Mouse (Mus musculus): ENCODE measurements around the gene Psap. TPM values are rescaled to one million over a fixed set of nuclear protein-coding genes. Genes with fewer than 3 reads are reported as not detected.
A peak's percentile ranks its signal among the peaks of the same experiment; 100 is the strongest.

Gene Psap
- polyA plus RNA-seq, 1 experiment from 2014 or later, result 166 TPM

- Histone ChIP-seq H3K4me3 (ENCODE audit: low read length) (peak overlapping the region; percentile 89), H3K27ac (ENCODE audit: low read length) (peak overlapping the region; percentile 85), H3K36me3 (ENCODE audit: insufficient read depth, low read length) (0 out of 2 replicates have a peak, but pooled peaks cover 3% of the 10 kb centered on the region), H3K9me3 (ENCODE audit: low read length) (no peaks in the 10 kb centered on the region), H3K27me3 (ENCODE audit: insufficient read depth, low read length) (no peaks in the 10 kb centered on the region), H3K9ac (replicated peaks; ENCODE audit: low read length) (peak overlapping the region; percentile 96), H3K4me1 (ENCODE audit: insufficient read depth, low read length) (peaks cover 38% of the 10 kb centered on the region), H3K4me2 (replicated peaks; ENCODE audit: low read depth, low read length) (peak overlapping the region; percentile 86)
- WGBS, result 4% methylated on average over 13 of the region's 13 CpGs
- no peak for ATAC-seq (ENCODE audit: low FRiP score, low TSS enrichment)
Observed at GRCm38 (mm10) chr10:60278006-60278399, 576 bp downstream of the Psap start.

DNA sequence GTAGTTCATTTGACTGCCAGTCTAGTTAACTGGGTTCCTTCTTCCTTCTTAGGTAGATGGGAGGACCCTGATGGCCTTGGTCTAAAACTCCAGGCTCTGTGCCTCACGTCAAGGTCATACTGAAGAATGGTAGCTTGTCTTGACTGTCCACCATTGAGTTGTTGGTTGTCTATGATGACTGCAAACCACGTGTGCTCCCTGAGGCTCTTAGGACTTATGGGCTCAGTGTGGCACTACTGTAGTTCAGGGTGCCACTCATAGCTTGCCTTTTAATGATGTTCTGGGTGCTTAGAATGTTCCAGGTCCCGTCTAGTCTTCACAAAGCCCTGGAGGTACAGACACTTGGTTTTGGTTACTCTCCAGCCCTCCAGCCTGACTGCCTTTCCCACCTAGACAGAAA, 1.4 kb downstream of the Psap start:
- no peaks in the 10 kb centered on the region for H3K9me3 ChIP-seq (ENCODE audit: low read length)
- peaks cover 38% of the 10 kb centered on the region for H3K4me1 ChIP-seq (ENCODE audit: insufficient read depth, low read length)
- no peak for ATAC-seq (ENCODE audit: low FRiP score, low TSS enrichment)
- H3K4me3 ChIP-seq (ENCODE audit: low read length), result peak overlapping the region; percentile 89
- H3K27ac ChIP-seq (ENCODE audit: low read length), result no peak overlapping the region
- no peaks in the 10 kb centered on the region for H3K27me3 ChIP-seq (ENCODE audit: insufficient read depth, low read length)
- H3K4me2 ChIP-seq (replicated peaks; ENCODE audit: low read depth, low read length), result peak overlapping the region; percentile 86
- no peak overlapping the region for H3K9ac ChIP-seq (replicated peaks; ENCODE audit: low read length)
- H3K36me3 ChIP-seq (ENCODE audit: insufficient read depth, low read length), result 0 out of 2 replicates have a peak, but pooled peaks cover 3% of the 10 kb centered on the region
- 91% methylated on average over 3 of the region's 3 CpGs for WGBS

GRCm38 (mm10) chr10:60279290-60279940, 2.0 kb downstream of the Psap start:
- peaks cover 40% of the 10 kb centered on the region for H3K4me1 ChIP-seq (ENCODE audit: insufficient read depth, low read length)
- 66% methylated on average over 8 of the region's 8 CpGs for WGBS
- H3K36me3 ChIP-seq (ENCODE audit: insufficient read depth, low read length), result 0 out of 2 replicates have a peak, but pooled peaks cover 3% of the 10 kb centered on the region
- peak overlapping the region; percentile 1; the same call in 1 of the 2 replicates for H3K4me3 ChIP-seq (ENCODE audit: low read length)
- H3K9ac ChIP-seq (replicated peaks; ENCODE audit: low read length), result no peak overlapping the region
- H3K27ac ChIP-seq (ENCODE audit: low read length), result no peak overlapping the region
- no peaks in the 10 kb centered on the region for H3K9me3 ChIP-seq (ENCODE audit: low read length)
- no peak for ATAC-seq (ENCODE audit: low FRiP score, low TSS enrichment)
- H3K4me2 ChIP-seq (replicated peaks; ENCODE audit: low read depth, low read length), result peak overlapping the region; percentile 86
- H3K27me3 ChIP-seq (ENCODE audit: insufficient read depth, low read length), result no peaks in the 10 kb centered on the region

DNA sequence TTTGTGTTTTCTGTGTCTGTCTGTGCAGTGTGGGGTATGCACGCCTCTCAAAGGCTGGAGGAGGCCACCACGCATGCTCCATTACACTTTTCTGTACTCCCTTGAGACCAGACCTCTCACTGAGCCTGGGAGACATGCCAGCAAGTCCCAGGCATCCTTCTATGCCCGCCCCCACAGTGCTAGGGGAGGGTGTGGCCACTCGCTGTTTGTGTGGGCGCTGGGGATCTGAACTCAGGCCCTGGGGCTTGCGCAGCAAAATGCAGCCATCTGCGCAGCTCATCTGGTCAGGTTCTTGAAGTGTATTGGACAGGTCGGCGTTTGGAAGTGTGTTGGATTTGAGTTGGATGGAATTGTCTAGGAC, 2.5 kb downstream of the Psap start:
- H3K27me3 ChIP-seq (ENCODE audit: insufficient read depth, low read length), result no peaks in the 10 kb centered on the region
- H3K9ac ChIP-seq (replicated peaks; ENCODE audit: low read length), result no peak overlapping the region
- no peak for ATAC-seq (ENCODE audit: low FRiP score, low TSS enrichment)
- H3K4me3 ChIP-seq (ENCODE audit: low read length), result no peak overlapping the region
- peak overlapping the region; percentile 86; the same call in 1 of the 2 replicates for H3K4me2 ChIP-seq (replicated peaks; ENCODE audit: low read depth, low read length)
- no peaks in the 10 kb centered on the region for H3K9me3 ChIP-seq (ENCODE audit: low read length)
- peaks cover 45% of the 10 kb centered on the region for H3K4me1 ChIP-seq (ENCODE audit: insufficient read depth, low read length)
- WGBS, result 77% methylated on average over 9 of the region's 9 CpGs
- 0 out of 2 replicates have a peak, but pooled peaks cover 3% of the 10 kb centered on the region for H3K36me3 ChIP-seq (ENCODE audit: insufficient read depth, low read length)
- no peak overlapping the region for H3K27ac ChIP-seq (ENCODE audit: low read length)

- Histone ChIP-seq H3K4me1 (ENCODE audit: insufficient read depth, low read length) (peaks cover 49% of the 10 kb centered on the region), H3K27ac (ENCODE audit: low read length) (no peak overlapping the region), H3K9ac (replicated peaks; ENCODE audit: low read length) (no peak overlapping the region), H3K9me3 (ENCODE audit: low read length) (no peaks in the 10 kb centered on the region), H3K4me3 (ENCODE audit: low read length) (no peak overlapping the region), H3K36me3 (ENCODE audit: insufficient read depth, low read length) (0 out of 2 replicates have a peak, but pooled peaks cover 3% of the 10 kb centered on the region), H3K4me2 (replicated peaks; ENCODE audit: low read depth, low read length) (no peak overlapping the region), H3K27me3 (ENCODE audit: insufficient read depth, low read length) (no peaks in the 10 kb centered on the region)
- no peak for ATAC-seq (ENCODE audit: low FRiP score, low TSS enrichment)
- 82% methylated on average over 6 of the region's 6 CpGs for WGBS
Observed at GRCm38 (mm10) chr10:60280353-60280752, 2.9 kb downstream of the Psap start.

DNA sequence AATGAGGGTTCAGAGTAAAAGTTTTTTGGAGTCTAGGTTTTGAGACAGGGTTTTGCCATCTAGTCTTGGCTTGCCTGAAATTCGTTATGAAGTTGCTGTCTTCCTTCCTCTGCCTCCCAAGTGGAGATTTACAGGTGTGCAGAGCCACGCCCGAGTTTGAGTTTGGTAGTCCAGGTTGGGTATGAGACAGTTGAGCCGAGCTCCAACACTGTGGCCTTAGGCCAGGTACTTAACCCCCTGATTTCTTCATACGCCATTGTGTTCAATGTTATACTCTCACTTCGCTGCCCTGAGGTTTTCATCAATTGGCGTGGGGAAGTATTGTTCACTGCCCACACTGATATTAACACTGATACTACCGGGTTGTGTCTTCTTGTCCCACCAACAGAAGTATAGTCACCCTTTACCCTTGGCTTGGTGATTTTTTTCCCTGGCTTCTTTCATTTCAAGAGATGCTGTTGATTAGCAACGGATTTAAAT, 4.2 kb downstream of the Psap start:
- Histone ChIP-seq H3K27ac (ENCODE audit: low read length) (no peak overlapping the region), H3K9me3 (ENCODE audit: low read length) (no peaks in the 10 kb centered on the region), H3K4me3 (ENCODE audit: low read length) (no peak overlapping the region), H3K4me1 (ENCODE audit: insufficient read depth, low read length) (peaks cover 60% of the 10 kb centered on the region), H3K27me3 (ENCODE audit: insufficient read depth, low read length) (no peaks in the 10 kb centered on the region), H3K9ac (replicated peaks; ENCODE audit: low read length) (no peak overlapping the region), H3K36me3 (ENCODE audit: insufficient read depth, low read length) (0 out of 2 replicates have a peak, but pooled peaks cover 3% of the 10 kb centered on the region), H3K4me2 (replicated peaks; ENCODE audit: low read depth, low read length) (no peak overlapping the region)
- 88% methylated on average over 9 of the region's 9 CpGs for WGBS
- no peak for ATAC-seq (ENCODE audit: low FRiP score, low TSS enrichment)

DNA sequence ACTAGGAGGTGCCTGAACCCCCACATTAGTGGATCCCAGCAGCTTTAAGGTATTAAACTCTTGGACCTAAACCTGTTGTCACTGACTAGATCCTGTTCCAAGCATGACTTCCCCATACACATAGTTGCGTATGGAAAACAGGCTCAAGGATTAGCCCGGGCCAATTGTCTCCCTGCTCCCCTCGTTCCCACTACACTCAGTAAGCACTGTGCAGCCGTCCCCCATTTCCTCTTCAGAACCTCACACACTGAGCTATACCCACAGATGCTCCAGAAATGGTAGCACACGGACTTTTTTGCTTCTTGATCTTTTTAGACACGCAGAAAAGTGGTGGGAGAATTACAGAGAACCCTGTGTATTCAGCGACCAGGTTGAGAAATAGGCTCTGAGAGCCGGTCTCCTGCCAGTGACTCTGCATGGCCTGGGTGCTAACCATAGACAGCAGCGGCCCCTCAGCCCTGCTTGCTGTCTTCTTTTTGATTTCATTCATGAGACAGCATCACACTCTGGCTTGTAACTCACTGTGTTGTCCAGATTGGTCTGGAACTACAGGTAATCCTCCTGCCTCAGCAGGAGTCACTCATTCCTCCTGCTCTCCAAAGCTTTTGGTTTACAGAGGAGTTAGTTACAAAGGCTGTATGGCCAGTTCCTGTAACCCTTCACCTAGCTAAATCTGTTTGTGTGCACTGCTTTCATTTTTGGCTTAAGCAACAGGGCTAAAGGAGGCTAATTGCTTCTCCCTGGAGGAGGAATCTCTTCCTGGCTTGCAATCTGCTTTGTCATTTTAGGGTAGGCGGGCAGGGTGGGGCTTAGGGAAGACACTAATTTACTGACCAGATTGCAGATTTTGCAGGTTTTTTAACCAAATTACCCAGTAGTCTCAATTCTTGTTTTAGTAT, 4.9 kb downstream of the Psap start:
- H3K9me3 ChIP-seq (ENCODE audit: low read length), result no peaks in the 10 kb centered on the region
- H3K27me3 ChIP-seq (ENCODE audit: insufficient read depth, low read length), result no peaks in the 10 kb centered on the region
- peaks cover 65% of the 10 kb centered on the region for H3K4me1 ChIP-seq (ENCODE audit: insufficient read depth, low read length)
- H3K4me2 ChIP-seq (replicated peaks; ENCODE audit: low read depth, low read length), result no peak overlapping the region
- 86% methylated on average over 10 of the region's 10 CpGs for WGBS
- 0 out of 2 replicates have a peak, but pooled peaks cover 3% of the 10 kb centered on the region for H3K36me3 ChIP-seq (ENCODE audit: insufficient read depth, low read length)
- no peak overlapping the region for H3K9ac ChIP-seq (replicated peaks; ENCODE audit: low read length)
- H3K4me3 ChIP-seq (ENCODE audit: low read length), result no peak overlapping the region
- no peak overlapping the region for H3K27ac ChIP-seq (ENCODE audit: low read length)
- no peak for ATAC-seq (ENCODE audit: low FRiP score, low TSS enrichment)

- no peak overlapping the region for H3K4me2 ChIP-seq (replicated peaks; ENCODE audit: low read depth, low read length)
- H3K9ac ChIP-seq (replicated peaks; ENCODE audit: low read length), result no peak overlapping the region
- H3K27me3 ChIP-seq (ENCODE audit: insufficient read depth, low read length), result no peaks in the 10 kb centered on the region
- no peak overlapping the region for H3K27ac ChIP-seq (ENCODE audit: low read length)
- no peaks in the 10 kb centered on the region for H3K9me3 ChIP-seq (ENCODE audit: low read length)
- no peak for ATAC-seq (ENCODE audit: low FRiP score, low TSS enrichment)
- H3K4me1 ChIP-seq (ENCODE audit: insufficient read depth, low read length), result peaks cover 57% of the 10 kb centered on the region
- 78% methylated on average over 6 of the region's 6 CpGs for WGBS
- no peak overlapping the region for H3K4me3 ChIP-seq (ENCODE audit: low read length)
- 0 out of 2 replicates have a peak, but pooled peaks cover 3% of the 10 kb centered on the region for H3K36me3 ChIP-seq (ENCODE audit: insufficient read depth, low read length)
Observed at GRCm38 (mm10) chr10:60284248-60284647, 6.8 kb downstream of the Psap start.

GRCm38 (mm10) chr10:60284676-60285111, 7.3 kb downstream of the Psap start:
- Histone ChIP-seq H3K27ac (ENCODE audit: low read length) (peak overlapping the region; percentile 40; the same call in 1 of the 2 replicates), H3K27me3 (ENCODE audit: insufficient read depth, low read length) (no peaks in the 10 kb centered on the region), H3K36me3 (ENCODE audit: insufficient read depth, low read length) (0 out of 2 replicates have a peak, but pooled peaks cover 3% of the 10 kb centered on the region), H3K9ac (replicated peaks; ENCODE audit: low read length) (no peak overlapping the region), H3K4me2 (replicated peaks; ENCODE audit: low read depth, low read length) (no peak overlapping the region), H3K9me3 (ENCODE audit: low read length) (no peaks in the 10 kb centered on the region), H3K4me1 (ENCODE audit: insufficient read depth, low read length) (peaks cover 57% of the 10 kb centered on the region), H3K4me3 (ENCODE audit: low read length) (no peak overlapping the region)
- WGBS, result 36% methylated on average over 8 of the region's 8 CpGs
- no peak for ATAC-seq (ENCODE audit: low FRiP score, low TSS enrichment)
